Mouse (Mus musculus) induced T-regulatory cell, adult 2 months (primary cell): ENCODE results near the gene Sox10.

Experiments
- DNase-seq: peaks from one replicate; pipeline ENCODE4 v3.0.0-alpha.2; 2012; ENCODE audit warnings: low read depth

The Sox10 gene

GRCm38 (mm10) chr15:79165140-79165539 is at the start of gene Sox10:
Gene Sox10, minus strand, starts transcription at chr15:79165240.
- DNase-seq = no peak

- no peak for DNase-seq
Measured at GRCm38 (mm10) chr15:79213591-79213990, 48.6 kb upstream of the Sox10 start.

- no peak for DNase-seq
Measured at GRCm38 (mm10) chr15:79212750-79213446, 47.9 kb upstream of the Sox10 start.

GRCm38 (mm10) chr15:79210357-79210756 is 45.3 kb upstream of the Sox10 start:
- no peak for DNase-seq

GRCm38 (mm10) chr15:79208758-79209439 is 43.9 kb upstream of the Sox10 start:
- DNase-seq = peak; percentile 88

- DNase-seq = no peak
Measured at GRCm38 (mm10) chr15:79208211-79208610, 43.2 kb upstream of the Sox10 start.

GRCm38 (mm10) chr15:79202575-79202974 is 37.5 kb upstream of the Sox10 start:
- DNase-seq = no peak

- no peak for DNase-seq
Measured at GRCm38 (mm10) chr15:79201491-79202150, 36.6 kb upstream of the Sox10 start.

- DNase-seq = peak; percentile 30
Measured at GRCm38 (mm10) chr15:79199390-79199976, 34.4 kb upstream of the Sox10 start.

- no peak for DNase-seq
Measured at GRCm38 (mm10) chr15:79195492-79195891, 30.5 kb upstream of the Sox10 start.

GRCm38 (mm10) chr15:79194946-79195345 is 29.9 kb upstream of the Sox10 start:
- DNase-seq = no peak

GRCm38 (mm10) chr15:79194048-79194447 is 29.0 kb upstream of the Sox10 start:
- no peak for DNase-seq

GRCm38 (mm10) chr15:79192885-79193845 is 28.1 kb upstream of the Sox10 start:
- no peak for DNase-seq

GRCm38 (mm10) chr15:79192450-79192849 is 27.4 kb upstream of the Sox10 start:
- DNase-seq = no peak

- DNase-seq = no peak
Measured at GRCm38 (mm10) chr15:79191426-79191825, 26.4 kb upstream of the Sox10 start.

GRCm38 (mm10) chr15:79187819-79188218 is 22.8 kb upstream of the Sox10 start:
- no peak for DNase-seq

GRCm38 (mm10) chr15:79185213-79185612 is 20.2 kb upstream of the Sox10 start:
- no peak for DNase-seq

- no peak for DNase-seq
Measured at GRCm38 (mm10) chr15:79176905-79177304, 11.9 kb upstream of the Sox10 start.

GRCm38 (mm10) chr15:79166712-79167111 is 1.7 kb upstream of the Sox10 start:
- DNase-seq = no peak

- no peak for DNase-seq
Measured at GRCm38 (mm10) chr15:79164251-79164650, 789 bp downstream of the Sox10 start.

- no peak for DNase-seq
Measured at GRCm38 (mm10) chr15:79162822-79163221, 2.2 kb downstream of the Sox10 start.

GRCm38 (mm10) chr15:79162301-79162700 is 2.7 kb downstream of the Sox10 start:
- DNase-seq = no peak
